Mouse (Mus musculus) embryo, embryonic 11.5 days (tissue): ENCODE data around the gene Tmem109.

ENCODE experiments used
- DNase-seq: peaks from one replicate; pipeline ENCODE4 v3.0.0-alpha.2; 2012; ENCODE audit warnings: low read depth, low spot score

Gene Tmem109

DNA sequence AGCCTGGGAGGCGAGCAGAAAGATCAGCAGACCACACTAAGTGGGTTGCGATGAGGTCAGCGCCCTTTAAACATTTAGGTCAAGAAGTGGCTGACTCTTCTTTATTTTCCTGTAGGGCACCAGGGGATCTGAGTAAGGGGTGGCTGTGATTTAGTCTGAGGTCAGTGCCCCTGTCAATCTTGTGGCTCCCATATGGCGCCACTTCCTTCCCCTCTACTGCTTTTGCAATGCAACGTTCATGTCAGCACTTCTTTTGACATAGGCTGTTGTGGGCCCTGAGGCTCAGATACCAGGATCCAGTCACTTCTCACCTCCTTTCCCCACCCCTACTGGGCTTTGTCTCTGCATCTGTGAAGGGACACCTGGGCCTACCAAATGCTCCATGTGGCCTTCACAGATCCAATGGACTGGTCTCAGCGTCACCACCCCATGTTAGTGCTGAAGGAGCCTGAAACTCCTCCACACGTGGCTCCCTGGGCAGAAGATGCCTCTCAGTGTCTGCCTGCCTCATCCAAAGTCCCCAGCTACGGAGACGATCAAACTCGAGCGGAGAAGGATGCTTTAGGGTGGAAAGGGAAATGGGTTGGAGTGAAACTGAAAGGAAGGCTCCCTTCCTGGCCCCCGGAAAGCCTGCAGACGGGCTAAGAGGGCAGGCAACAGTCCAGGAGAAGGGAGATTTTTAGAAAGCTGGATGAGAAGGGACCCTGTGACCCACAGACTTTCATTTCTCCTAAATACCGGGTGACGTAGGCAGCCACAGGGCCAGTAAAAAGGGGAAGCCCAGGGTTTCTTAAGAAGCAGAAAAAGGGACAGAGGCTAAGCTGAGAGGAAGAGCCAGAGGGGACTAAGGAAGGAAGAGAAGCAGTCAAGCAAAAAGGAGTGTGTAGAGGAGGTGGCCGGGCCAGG lies 39.8 kb downstream of the Tmem109 start:
- DNase-seq: no peak

DNA sequence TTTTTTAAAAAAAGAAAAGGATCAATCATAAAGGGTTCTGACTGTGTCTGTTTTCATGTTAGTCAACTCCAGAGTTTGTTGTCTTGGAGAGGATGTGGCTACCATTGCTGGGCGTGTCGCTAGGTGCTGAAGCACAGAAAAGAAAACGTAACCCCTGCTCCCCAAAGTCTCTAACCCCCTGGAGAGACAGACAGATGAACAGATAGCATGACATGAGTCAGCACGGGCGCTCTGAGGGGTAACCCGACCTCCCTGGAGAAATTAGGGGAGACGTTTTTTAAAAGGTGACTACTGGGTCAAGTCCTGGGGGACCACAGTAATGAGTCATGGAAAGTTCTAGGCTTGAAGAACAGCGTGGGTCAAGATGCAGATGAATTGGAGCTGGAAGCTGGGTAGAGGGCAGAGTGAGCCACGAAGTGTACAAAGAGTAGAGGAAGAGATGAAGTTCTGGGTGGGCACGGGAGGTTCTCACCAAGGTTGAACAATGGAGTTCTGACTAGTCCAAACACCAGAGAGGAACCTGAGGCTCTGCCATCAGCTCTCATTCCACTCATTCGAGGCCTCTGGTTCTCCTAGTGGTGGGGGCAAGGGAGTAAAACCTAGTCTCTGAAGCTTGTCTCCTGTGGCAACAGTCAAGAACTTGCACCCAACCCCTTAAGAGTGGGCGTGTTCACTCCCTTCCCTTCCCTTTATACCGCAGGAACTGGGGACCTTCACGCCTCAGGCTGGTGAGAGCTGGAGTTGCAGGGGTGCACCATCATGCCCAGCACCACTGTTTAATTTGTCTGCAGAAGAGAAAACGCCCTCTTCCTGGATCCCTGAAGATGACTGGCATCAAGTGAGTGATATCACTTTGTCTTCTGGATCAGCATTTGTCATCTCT lies 42.5 kb downstream of the Tmem109 start, which contains the start of gene Slc15a3:
Slc15a3 (plus strand) TSS at position 718 of the 883 bp plus-strand sequence.
- DNase-seq: no peak

DNA sequence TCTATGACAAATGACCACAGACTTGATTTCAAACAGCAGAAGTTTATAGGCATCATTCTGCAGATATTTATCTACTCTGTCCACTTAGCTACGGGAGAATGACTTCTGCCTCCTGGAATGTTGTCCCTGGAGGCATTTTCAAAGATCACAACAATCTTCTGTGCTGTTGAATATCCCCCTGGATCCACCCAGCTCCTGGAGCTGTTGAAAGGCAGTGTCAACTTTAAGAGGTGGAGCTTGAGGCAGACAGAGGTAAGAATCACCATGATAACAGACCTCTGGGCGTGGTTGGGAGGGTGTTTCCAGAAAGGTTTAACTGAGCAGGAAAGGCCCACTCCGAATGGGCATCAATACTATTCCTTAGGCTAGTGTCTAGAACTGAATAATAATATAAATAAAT lies 46.1 kb downstream of the Tmem109 start:
- DNase-seq: no peak

DNA sequence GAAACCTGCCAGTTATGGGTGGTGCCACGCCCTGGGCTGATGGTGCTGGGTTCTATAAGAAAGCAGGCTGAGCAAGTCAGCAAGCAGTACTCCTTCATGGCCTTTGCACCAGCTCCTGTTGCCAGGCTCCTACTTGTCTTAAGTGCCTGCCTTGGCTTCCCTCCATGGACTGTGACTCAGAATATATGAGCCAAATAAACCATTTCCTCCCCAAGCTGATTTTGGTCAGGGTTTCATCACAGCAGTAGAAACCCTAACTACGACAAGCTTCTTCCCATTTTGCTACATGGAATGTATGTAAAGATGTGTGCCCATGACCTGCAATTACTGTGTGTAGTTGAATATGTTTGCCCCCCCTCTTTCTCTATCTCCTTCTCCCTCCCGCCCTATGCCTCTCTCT lies 48.2 kb downstream of the Tmem109 start:
- DNase-seq: no peak

DNA sequence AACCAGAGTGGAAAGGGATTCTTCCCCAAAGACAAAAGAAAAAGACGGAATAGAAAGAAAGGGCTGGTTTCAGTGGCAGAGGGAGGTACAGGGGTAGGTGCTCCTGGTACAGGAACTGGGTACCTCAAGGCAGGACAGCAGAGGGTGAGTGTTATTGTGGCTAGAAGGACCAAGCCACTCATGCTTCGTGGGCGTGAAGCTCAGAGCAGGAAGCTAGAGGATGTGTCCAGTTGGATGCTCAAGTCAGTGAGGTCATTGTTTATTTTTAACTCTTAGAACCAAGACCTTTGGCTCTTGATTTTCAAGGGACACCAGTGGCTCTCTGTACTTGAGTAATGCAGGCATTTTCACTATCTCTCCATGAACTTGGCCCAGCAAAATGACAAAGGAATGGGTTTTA lies 49.8 kb downstream of the Tmem109 start:
- no peak for DNase-seq

DNA sequence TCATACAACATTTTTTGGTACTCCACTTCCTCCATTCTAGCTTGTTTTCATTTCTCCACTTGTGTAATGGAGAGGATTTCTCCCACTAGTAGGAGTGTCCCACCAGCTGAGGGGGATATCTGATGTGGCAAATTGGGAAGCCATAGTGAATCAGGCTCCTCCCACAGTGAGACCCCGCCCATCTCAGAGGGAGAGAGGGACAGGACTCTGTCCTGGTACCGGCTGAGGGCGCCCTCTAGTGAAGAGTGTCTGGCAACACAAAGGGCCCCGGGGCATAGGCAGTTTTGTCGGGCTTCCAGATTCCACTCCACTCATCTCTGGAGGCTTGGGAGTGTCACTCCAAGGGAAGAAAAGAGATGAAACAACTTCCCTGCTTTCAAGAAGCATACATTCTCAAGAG lies 50.4 kb downstream of the Tmem109 start:
- peak; percentile 30 for DNase-seq

DNA sequence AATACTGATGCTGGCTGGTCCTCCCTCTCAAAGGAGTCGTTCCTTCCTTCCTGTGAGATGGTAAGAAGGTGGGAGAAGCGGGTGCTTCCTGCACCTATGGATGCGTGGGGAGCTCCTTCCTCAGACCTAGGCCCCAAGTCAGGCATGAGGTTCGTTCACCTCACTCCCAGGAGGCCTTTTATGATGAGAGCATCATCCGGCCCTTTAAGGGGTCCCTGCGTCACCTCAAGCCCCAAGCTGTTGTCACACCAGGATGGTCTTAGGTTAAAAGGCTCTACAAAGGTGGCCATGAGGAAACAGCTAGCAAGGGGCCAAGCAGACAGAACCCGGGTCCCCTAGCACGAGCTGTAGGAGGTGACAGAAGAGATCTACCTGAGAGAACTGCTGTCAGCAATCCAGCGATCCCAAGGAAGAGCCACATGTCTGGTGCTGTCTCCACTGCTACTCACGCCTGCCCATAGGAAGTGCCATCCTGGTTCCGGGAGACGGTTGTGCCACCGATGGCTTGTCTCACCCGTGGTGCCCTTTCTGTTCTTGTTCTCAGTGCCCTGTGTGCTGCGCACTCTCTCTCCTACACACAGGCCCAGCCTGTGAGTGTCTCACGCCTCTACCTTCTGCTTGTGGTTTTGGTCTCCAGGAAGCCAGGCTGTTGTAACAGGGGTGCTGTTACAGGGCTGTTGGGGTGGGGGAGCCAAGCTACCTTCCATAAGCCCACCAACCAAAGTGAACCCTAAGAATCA lies 52.2 kb downstream of the Tmem109 start, which contains the start of gene Cd6:
Cd6 (minus strand) TSS at position 623 of the 740 bp plus-strand sequence.
- DNase-seq: no peak

DNA sequence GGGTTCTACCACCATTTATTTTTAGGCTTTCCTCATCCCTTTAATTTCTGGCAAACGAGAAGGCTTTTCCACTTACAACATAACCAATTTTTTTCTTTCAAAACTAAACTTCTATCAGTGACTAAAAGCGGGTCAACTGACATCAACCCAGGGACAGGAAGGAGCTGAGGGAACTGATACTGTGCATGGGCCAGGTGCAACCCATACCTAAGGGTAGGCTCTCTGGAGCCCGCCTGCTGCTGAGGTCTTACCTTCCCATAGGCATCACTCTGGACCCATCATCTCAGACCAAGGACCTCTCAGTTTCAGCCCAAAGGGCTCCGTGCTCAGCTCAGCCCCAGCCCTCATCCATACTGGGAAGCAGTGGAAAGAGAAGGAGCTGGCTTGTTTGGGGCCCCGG lies 53.5 kb downstream of the Tmem109 start:
- no peak for DNase-seq

DNA sequence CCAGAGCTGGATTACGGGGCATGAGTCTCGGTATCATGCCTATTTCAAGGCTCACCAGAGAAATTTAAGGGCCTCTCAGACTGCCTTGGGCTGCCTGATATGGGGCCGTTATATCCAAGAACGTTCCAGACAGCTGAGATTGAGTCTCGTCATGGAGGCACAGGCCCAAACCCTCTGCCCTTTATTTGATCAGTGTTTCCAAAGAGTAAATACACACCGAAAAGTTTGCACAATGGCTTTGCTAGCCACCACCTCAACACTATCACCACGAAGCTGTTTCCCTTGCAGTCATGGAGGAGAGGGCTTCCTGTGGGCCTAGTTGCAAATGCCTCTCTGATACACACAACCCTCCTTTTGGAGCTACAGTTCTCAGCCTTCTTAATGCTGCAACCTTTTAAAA lies 57.7 kb downstream of the Tmem109 start:
- no peak for DNase-seq

DNA sequence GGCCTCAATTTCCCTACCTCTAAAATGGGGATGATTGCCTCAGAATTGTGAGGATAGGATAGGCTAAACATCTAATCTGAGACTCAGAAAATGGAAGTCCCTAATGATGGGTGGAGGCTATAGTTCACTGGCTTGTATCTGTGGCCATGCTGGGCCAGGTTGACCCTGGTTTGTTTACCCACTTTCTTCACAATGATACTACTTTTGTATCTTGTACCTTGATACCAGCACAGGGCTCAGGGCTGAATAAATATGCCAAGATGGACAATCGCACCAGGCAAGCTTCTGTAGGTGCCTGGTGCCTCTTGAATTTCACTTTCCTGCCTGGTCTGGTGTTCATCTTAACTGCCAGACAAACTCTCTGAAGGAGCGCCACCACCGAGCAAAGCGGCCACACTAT lies 59.3 kb downstream of the Tmem109 start:
- no peak for DNase-seq

DNA sequence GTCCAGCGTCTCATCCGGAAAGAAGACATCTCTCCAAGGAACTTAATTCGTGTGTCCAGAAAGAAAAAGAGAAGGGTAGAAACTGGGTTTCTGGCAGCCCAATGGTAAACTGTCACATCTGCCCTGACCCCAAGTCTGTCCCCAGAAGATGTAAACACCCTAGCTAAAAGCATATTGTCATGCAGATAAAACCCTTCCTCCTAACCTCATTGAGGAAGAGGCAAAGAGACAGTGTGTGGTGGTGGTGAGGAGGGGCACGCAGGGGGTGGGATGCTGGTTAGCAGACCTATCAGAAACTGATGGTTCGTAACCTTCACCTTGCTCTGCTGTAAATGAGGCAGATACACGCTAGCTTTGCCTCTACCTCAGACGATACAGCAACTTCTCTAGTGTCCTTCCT lies 60.5 kb downstream of the Tmem109 start:
- DNase-seq: no peak
